Mouse (Mus musculus) T-helper 1 cell (primary cell): ENCODE results near the gene Olfr1174-ps.

Source experiments
- in situ Hi-C: fragments of 300-600 bp; cut with MboI, MseI; formaldehyde crosslinking; loops from one replicate; pipeline ENCODE4 v1.15.1; 2025; ENCODE audit warnings: high pct_unique_total_duplicates

The Olfr1174-ps gene

GRCm38 (mm10) chr2:88315035-88315434, at the start of gene Olfr1174-ps:
Olfr1174-ps (minus strand) TSS chr2:88315135.
- in situ Hi-C loops: no loop called here

- in situ Hi-C loops: loop anchor here (10.0 kb wide), 1 partner anchor 1848 kb away; no protein-coding TSS in a partner anchor
Measured at GRCm38 (mm10) chr2:88356304-88356703, 41.4 kb upstream of the Olfr1174-ps start.

GRCm38 (mm10) chr2:88346392-88346791, 31.5 kb upstream of the Olfr1174-ps start, which contains the start of gene Olfr1177-ps:
Olfr1177-ps (minus strand) TSS chr2:88346492.
- in situ Hi-C loops: no loop called here

- in situ Hi-C loops: no loop called here
Measured at GRCm38 (mm10) chr2:88336421-88336820, 21.5 kb upstream of the Olfr1174-ps start, which contains the start of gene Olfr1176. Olfr1176 (plus strand) TSS chr2:88336721.

- in situ Hi-C loops: no loop called here
Measured at GRCm38 (mm10) chr2:88327115-88327514, 12.2 kb upstream of the Olfr1174-ps start, which contains the start of gene Olfr1175-ps. Olfr1175-ps (minus strand) TSS chr2:88327215.

- in situ Hi-C loops: no loop called here
Measured at GRCm38 (mm10) chr2:88279775-88280174, 35.2 kb downstream of the Olfr1174-ps start, which contains the start of gene Olfr1173. Olfr1173 (minus strand) TSS chr2:88279875.
